Comparison of ENCODE assay signal across 9 mouse cellular contexts in the genomic region with DNA sequence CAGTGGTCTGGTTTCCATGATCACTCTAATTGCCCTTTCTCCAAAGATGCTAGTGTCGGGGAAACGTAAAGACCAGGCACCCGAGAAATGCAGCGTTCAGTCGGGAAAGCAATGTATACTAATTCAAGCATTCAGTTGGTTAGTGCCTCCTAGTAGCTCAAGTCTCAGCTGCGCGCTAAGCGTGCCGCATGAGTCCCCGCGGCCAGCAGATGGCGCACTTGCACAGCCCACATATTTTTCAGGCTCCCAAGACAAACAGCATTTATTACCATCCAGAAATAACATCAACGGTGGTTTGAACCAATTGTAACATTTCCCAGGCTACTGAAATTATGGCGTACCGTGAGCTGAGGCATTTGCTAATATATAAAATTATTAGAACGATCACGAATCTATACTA.
DNase-seq lines count a peak whose midpoint lies in the region; ATAC-seq and TF ChIP-seq lines count a peak whose summit lies in the region.
"Had no signal": no experiment of that assay in that cellular context is flagged by ENCODE, and none has a peak within 500 bp of the region (broad histone marks: within the 10 kb centered on the region; RNA-seq: fewer than 3 reads in every experiment).

No protein-coding gene starts in this region.

- no peak for TF ChIP-seq POLR2A in liver, adult 2 months (IDR thresholded peaks at IDR 0.05; ENCODE audit: extremely low read depth, insufficient read depth, low read length)
- no peak for TF ChIP-seq POLR2A in testis, adult 2 months (IDR thresholded peaks at IDR 0.05; ENCODE audit: control insufficient read depth, low read depth, low read length)

- DNase-seq in urinary bladder, adult 18-20 months (ENCODE audit: low spot score in 2 of 2), result peak; percentile 39 to 72
- DNase-seq in urinary bladder, postnatal 10 days (ENCODE audit: low spot score), result no peak
- DNase-seq in cerebellum, postnatal 36 days, result peak; percentile 74 to 79
- peak; percentile 6 to 9 for DNase-seq in gastrocnemius, adult 8-10 months (ENCODE audit: low spot score in 2 of 2)
- peak; percentile 26 for DNase-seq in liver, adult 2 months (ENCODE audit: extremely low read depth, low read depth, low spot score)

- no peak overlapping the region for H3K27ac ChIP-seq in kidney, embryonic 16.5 days (ENCODE audit: low read length)
- no peak overlapping the region for H3K27ac ChIP-seq in liver, adult 2 months (replicated peaks; ENCODE audit: insufficient read depth, low read depth, low read length)
- H3K27ac ChIP-seq in neural tube, embryonic 12.5 days, result no peak overlapping the region
- no peak overlapping the region for H3K27ac ChIP-seq in testis, adult 2 months (ENCODE audit: control insufficient read depth, insufficient read depth, low read depth, low read length)
- H3K27ac ChIP-seq: embryonic facial prominence, embryonic 13.5 days had no signal

- ATAC-seq in kidney, embryonic 16.5 days (ENCODE audit: low FRiP score, low TSS enrichment), result peak; percentile 82; the same call in 1 of the 2 replicates
- ATAC-seq in neural tube, embryonic 12.5 days (ENCODE audit: low FRiP score, low read depth), result peak; percentile 83; the same call in 1 of the 2 replicates

- H3K4me3 ChIP-seq in kidney, embryonic 16.5 days (ENCODE audit: low read length), result no peak overlapping the region
- no peak overlapping the region for H3K4me3 ChIP-seq in liver, adult 2 months (ENCODE audit: insufficient read depth, low read depth, low read length)
- no peak overlapping the region for H3K4me3 ChIP-seq in neural tube, embryonic 12.5 days
- H3K4me3 ChIP-seq in testis, adult 2 months (ENCODE audit: control insufficient read depth, low read depth, low read length), result no peak overlapping the region; the same call in 1 of the 2 replicates
- H3K4me3 ChIP-seq: embryonic facial prominence, embryonic 13.5 days had no signal

- H3K9ac ChIP-seq in kidney, embryonic 16.5 days (replicated peaks; ENCODE audit: low read length), result no peak overlapping the region
- no peak overlapping the region for H3K9ac ChIP-seq in liver, adult 2 months (ENCODE audit: low read depth, low read length)
- H3K9ac ChIP-seq in neural tube, embryonic 12.5 days, result no peak overlapping the region
- H3K9ac ChIP-seq: embryonic facial prominence, embryonic 13.5 days had no signal

- 12% methylated on average over 17 of the region's 17 CpGs for WGBS in kidney, embryonic 16.5 days
- WGBS in liver, adult 2 months, result 14% methylated on average over 17 of the region's 17 CpGs
- WGBS in neural tube, embryonic 12.5 days, result 15% methylated on average over 17 of the region's 17 CpGs

- H3K9me3 ChIP-seq in kidney, embryonic 16.5 days (ENCODE audit: low read length), result no peaks in the 10 kb centered on the region
- H3K9me3 ChIP-seq in neural tube, embryonic 12.5 days, result no peaks in the 10 kb centered on the region
- H3K9me3 ChIP-seq: embryonic facial prominence, embryonic 13.5 days had no signal

- no peak overlapping the region for H3K4me2 ChIP-seq in kidney, embryonic 16.5 days (replicated peaks; ENCODE audit: low read depth, low read length)
- H3K4me2 ChIP-seq in neural tube, embryonic 12.5 days (replicated peaks), result no peak overlapping the region
- H3K4me2 ChIP-seq: embryonic facial prominence, embryonic 13.5 days had no signal

- no peaks in the 10 kb centered on the region for H3K4me1 ChIP-seq in kidney, embryonic 16.5 days (ENCODE audit: insufficient read depth, low read length)
- H3K4me1 ChIP-seq in liver, adult 2 months (ENCODE audit: control insufficient read depth, insufficient read depth, low read length), result no peaks in the 10 kb centered on the region
- no peaks in the 10 kb centered on the region for H3K4me1 ChIP-seq in neural tube, embryonic 12.5 days
- peaks cover 4% of the 10 kb centered on the region for H3K4me1 ChIP-seq in testis, adult 2 months (ENCODE audit: control insufficient read depth, insufficient read depth, low read length)
- H3K4me1 ChIP-seq: embryonic facial prominence, embryonic 13.5 days had no signal

- H3K27me3 ChIP-seq in kidney, embryonic 16.5 days (ENCODE audit: insufficient read depth, low read length), result no peaks in the 10 kb centered on the region
- H3K27me3 ChIP-seq in liver, adult 2 months (ENCODE audit: control insufficient read depth, insufficient read depth, low read length), result no peaks in the 10 kb centered on the region
- H3K27me3 ChIP-seq in neural tube, embryonic 12.5 days (replicated peaks), result no peaks in the 10 kb centered on the region
- H3K27me3 ChIP-seq in testis, adult 2 months (ENCODE audit: control insufficient read depth, insufficient read depth, low read length), result no peaks in the 10 kb centered on the region
- H3K27me3 ChIP-seq: embryonic facial prominence, embryonic 13.5 days had no signal

- peak; percentile 98 for TF ChIP-seq CTCF in liver, adult 2 months (IDR thresholded peaks at IDR 0.05; ENCODE audit: low read depth, low read length)
- TF ChIP-seq CTCF in testis, adult 2 months (IDR thresholded peaks at IDR 0.05; ENCODE audit: control insufficient read depth, insufficient read depth, insufficient replicate concordance, low read depth, low read length), result peak; percentile 97

- no peaks in the 10 kb centered on the region for H3K36me3 ChIP-seq in kidney, embryonic 16.5 days (ENCODE audit: insufficient read depth, low read length)
- no peaks in the 10 kb centered on the region for H3K36me3 ChIP-seq in liver, adult 2 months (ENCODE audit: control insufficient read depth, insufficient read depth, low read length)
- H3K36me3 ChIP-seq in neural tube, embryonic 12.5 days, result no peaks in the 10 kb centered on the region
- no peaks in the 10 kb centered on the region for H3K36me3 ChIP-seq in testis, adult 2 months (ENCODE audit: control insufficient read depth, insufficient read depth, low read length)
- H3K36me3 ChIP-seq: embryonic facial prominence, embryonic 13.5 days had no signal

- no peaks in the 10 kb centered on the region for H3K79me2 ChIP-seq in liver, adult 2 months (ENCODE audit: control insufficient read depth, insufficient read depth, low read length)
